Mouse (Mus musculus): ENCODE measurements around the gene Epb41l5.

DNA sequence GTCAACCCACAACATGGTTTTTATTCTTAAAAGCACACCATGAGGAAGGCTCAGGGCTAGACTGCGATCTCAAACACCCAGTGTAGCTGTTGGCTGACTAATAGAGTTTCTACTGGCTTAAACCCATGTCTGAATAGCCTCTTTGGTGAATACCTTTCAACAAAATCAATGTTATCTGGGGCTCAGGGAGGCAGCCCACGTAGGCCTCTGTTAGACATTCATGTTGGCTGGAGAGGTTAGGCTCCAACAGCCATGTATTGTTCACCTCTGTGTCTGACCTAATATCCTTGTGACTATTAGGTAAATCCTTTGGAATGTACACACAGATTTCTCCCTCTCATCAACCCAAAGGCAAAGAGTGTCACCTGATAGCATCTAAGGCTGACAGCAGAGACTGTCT, 112.7 kb downstream of the Epb41l5 start:
- TF ChIP-seq POLR2A (IDR thresholded peaks at IDR 0.05; ENCODE audit: extremely low read depth, insufficient read depth, low read length) (no peak), CTCF (IDR thresholded peaks at IDR 0.05; ENCODE audit: extremely low read depth, insufficient read depth, low read length) (no peak)

Data from cortical plate, adult 2 months (tissue).